Mouse (Mus musculus) C2C12 (cell line): Measurements from ENCODE around the gene Cst12. TPM values are rescaled to one million over a fixed set of nuclear protein-coding genes. Genes with fewer than 3 reads are reported as not detected.

ENCODE experiments used
- H3K27me3 ChIP-seq: one replicate; pipeline ENCODE4 v1.6.1; 2011; ENCODE audit not compliant: control insufficient read depth, insufficient read depth, insufficient read length
- H3K36me3 ChIP-seq: one replicate; pipeline ENCODE4 v1.6.1; 2011; ENCODE audit not compliant: control insufficient read depth, insufficient read depth
- H3K4me3 ChIP-seq: one replicate; pipeline ENCODE4 v1.5.1; 2011; ENCODE audit warnings: mild to moderate bottlenecking, control low read depth; ENCODE audit not compliant: poor library complexity, insufficient read depth, severe bottlenecking
- H3K79me2 ChIP-seq: one replicate; pipeline ENCODE4 v1.6.1; 2011; ENCODE audit not compliant: control insufficient read depth, insufficient read depth
- H3K79me3 ChIP-seq: one replicate; pipeline ENCODE4 v1.6.1; 2011; ENCODE audit warnings: low read depth, control low read depth
- H3ac ChIP-seq: one replicate; pipeline ENCODE3; 2011; ENCODE audit warnings: low read depth; ENCODE audit not compliant: control insufficient read depth, insufficient read length
- CEBPB ChIP-seq: IDR thresholded peaks from one replicate; pipeline ENCODE4 v1.6.1; 2011; ENCODE audit warnings: low read depth, mild to moderate bottlenecking, control low read depth, moderate library complexity
- CTCF ChIP-seq: IDR thresholded peaks from one replicate; pipeline ENCODE4 v1.5.1; 2011; ENCODE audit not compliant: control insufficient read depth, insufficient read depth, insufficient read length
- FOSL1 ChIP-seq: IDR thresholded peaks from one replicate; pipeline ENCODE4 v1.8.0; 2011; ENCODE audit warnings: mild to moderate bottlenecking, low read length; ENCODE audit not compliant: poor library complexity, insufficient read depth, severe bottlenecking
- MAX ChIP-seq: IDR thresholded peaks from one replicate; pipeline ENCODE4 v1.6.1; 2011; ENCODE audit warnings: mild to moderate bottlenecking, control low read depth
- MYOD1 ChIP-seq: IDR thresholded peaks from one replicate; pipeline ENCODE4 v1.6.1; 2011; ENCODE audit warnings: low read depth; ENCODE audit not compliant: control insufficient read depth, insufficient read length
- MYOG ChIP-seq: IDR thresholded peaks from one replicate; pipeline ENCODE4 v1.6.1; 2011; ENCODE audit not compliant: control insufficient read depth, insufficient read length; ENCODE audit errors: extremely low read depth
- USF1 ChIP-seq: IDR thresholded peaks from one replicate; pipeline ENCODE4 v1.6.1; 2011; ENCODE audit warnings: low read depth, mild to moderate bottlenecking, control low read depth, moderate library complexity
- long read RNA-seq, 2 experiments: library from polyadenylated mRNA; unstranded; transcript quantifications; one replicate each; pipeline ENCODE4 v2.0.0; 2019 to 2020
- polyA plus RNA-seq: library from polyadenylated mRNA; unstranded; fragments of >200 nt; fragmentation: generic; extraction: Trizol; gene quantifications from one replicate; pipeline ENCODE4 v1.2.1, GENCODE M21; 2012; ENCODE audit warnings: missing spikeins

Gene Cst12
- not detected for polyA plus RNA-seq
- long read RNA-seq, experiment 1, result 0 reads
- long read RNA-seq, experiment 2, result 0 reads

DNA sequence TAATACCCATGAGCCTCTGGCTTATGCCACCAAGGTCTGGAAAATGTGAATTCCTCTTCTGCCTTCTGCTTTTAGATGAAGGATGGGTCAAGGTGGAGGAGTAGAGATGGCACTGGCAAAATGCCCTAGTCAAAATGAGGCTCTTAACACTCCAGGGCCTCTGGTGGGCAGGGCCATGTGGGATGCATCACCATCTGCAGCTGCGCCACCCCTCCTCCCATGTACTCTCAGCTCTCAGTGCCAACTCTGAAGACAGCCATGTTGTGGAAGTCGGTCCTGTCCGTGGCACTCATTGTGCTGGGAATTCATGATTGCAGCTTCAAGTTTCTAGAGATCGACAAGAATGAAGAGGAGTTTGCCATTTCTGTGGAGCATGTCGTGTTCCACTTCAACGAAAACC lies at the start of gene Cst12:
TSS of gene Cst12 (plus strand) at position 220 of the 400 bp plus-strand sequence.
- Histone ChIP-seq H3ac (no peak within 1 kb of the TSS), H3K79me3 (no peaks in the 10 kb centered on the region), H3K36me3 (no peaks in the 10 kb centered on the region), H3K27me3 (no peaks in the 10 kb centered on the region), H3K79me2 (no peaks in the 10 kb centered on the region), H3K4me3 (no peak within 1 kb of the TSS)
- no peak for TF ChIP-seq CEBPB
- TF ChIP-seq CTCF, result no peak
- no peak for TF ChIP-seq MAX
- TF ChIP-seq USF1, result no peak
- no peak for TF ChIP-seq MYOD1
- TF ChIP-seq FOSL1, result no peak

DNA sequence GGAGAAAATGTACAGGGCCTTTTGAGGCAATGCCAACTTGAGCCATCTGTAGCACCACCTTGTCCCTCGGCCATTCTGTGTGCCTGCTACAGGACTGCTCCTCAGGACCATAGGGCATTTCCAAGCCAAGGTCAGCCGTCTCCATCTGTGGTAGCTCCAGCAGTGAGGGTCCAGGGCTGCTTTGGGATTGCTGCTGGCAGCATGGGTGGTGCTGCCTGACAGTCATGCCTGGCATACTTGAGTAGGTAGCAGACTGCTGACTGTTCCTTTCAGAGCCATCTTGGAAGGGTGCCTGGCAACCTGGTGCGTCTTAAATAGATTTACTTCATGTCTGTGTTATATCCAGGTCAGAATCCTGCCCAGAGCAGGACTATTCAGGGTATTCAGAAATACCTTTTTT lies 46.2 kb upstream of the Cst12 start:
- Histone ChIP-seq H3K27me3 (no peaks in the 10 kb centered on the region), H3K79me2 (no peaks in the 10 kb centered on the region), H3K4me3 (no peak overlapping the region), H3K36me3 (no peaks in the 10 kb centered on the region), H3ac (no peak overlapping the region), H3K79me3 (no peaks in the 10 kb centered on the region)
- TF ChIP-seq MAX, result no peak
- TF ChIP-seq CTCF, result no peak
- TF ChIP-seq MYOD1, result no peak
- no peak for TF ChIP-seq FOSL1
- TF ChIP-seq CEBPB, result no peak
- no peak for TF ChIP-seq MYOG
- TF ChIP-seq USF1, result no peak

DNA sequence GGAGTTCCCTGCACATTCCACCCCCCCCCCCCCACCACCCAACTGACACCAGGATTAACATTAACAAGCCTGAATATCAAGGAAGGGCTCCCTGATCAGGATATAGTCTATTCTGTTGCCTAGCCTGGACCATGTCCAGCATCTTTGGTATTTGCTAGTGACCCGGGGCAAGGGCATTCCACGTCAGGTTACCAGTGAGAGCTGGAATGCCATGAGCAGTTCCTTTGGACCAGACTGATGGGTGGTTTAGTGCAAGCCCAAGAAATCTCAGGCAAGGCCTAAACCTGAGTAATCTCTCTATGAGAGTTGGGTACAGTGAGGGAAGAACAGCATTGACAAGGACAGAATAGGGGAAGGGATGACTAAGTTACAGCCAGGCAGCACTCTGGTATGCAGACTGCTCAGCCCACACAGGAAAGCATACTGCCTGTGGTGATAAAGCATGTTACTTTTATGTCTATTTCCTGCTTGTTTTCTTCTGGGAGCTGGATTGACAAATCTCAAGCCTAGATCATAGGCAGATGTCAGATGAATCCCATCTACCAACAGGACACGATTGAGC lies 45.2 kb upstream of the Cst12 start:
- TF ChIP-seq MYOD1, result no peak
- TF ChIP-seq CEBPB, result no peak
- TF ChIP-seq CTCF, result no peak
- no peak for TF ChIP-seq USF1
- no peak for TF ChIP-seq MAX
- no peak for TF ChIP-seq FOSL1
- no peak for TF ChIP-seq MYOG
- no peaks in the 10 kb centered on the region for H3K79me2 ChIP-seq
- no peaks in the 10 kb centered on the region for H3K79me3 ChIP-seq
- no peak overlapping the region for H3K4me3 ChIP-seq
- no peak overlapping the region for H3ac ChIP-seq
- H3K36me3 ChIP-seq, result no peaks in the 10 kb centered on the region
- no peaks in the 10 kb centered on the region for H3K27me3 ChIP-seq

DNA sequence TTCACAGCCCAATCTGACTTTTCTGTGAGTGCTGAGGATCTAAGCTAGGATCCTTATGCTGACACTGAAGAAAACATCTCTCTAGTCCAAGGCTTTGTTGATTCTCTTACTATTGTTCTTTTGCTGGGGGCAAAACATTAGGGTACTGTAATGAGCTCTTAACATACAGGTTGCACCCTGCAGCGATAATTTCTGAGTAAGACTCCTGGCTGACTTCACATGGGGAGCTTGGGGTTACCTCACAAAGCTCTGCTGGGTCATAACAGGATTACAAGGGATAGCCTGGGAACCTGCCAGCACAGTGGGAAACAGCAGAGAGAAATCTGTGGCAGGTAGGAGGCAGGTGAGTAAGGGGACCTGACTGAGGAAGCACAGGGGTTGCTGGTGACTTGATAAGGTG lies 39.1 kb upstream of the Cst12 start, which contains the start of gene Cstl1:
TSS of gene Cstl1 (plus strand) at position 301 of the 400 bp plus-strand sequence.
- no peaks in the 10 kb centered on the region for H3K79me3 ChIP-seq
- H3K4me3 ChIP-seq, result no peak within 1 kb of the TSS
- H3ac ChIP-seq, result no peak within 1 kb of the TSS
- H3K36me3 ChIP-seq, result no peaks in the 10 kb centered on the region
- no peaks in the 10 kb centered on the region for H3K79me2 ChIP-seq
- TF ChIP-seq MYOD1, result no peak
- no peak for TF ChIP-seq MYOG
- no peak for TF ChIP-seq CTCF
- no peak for TF ChIP-seq CEBPB
- TF ChIP-seq MAX, result no peak
- no peak for TF ChIP-seq USF1
- no peak for TF ChIP-seq FOSL1
- no peaks in the 10 kb centered on the region for H3K27me3 ChIP-seq

DNA sequence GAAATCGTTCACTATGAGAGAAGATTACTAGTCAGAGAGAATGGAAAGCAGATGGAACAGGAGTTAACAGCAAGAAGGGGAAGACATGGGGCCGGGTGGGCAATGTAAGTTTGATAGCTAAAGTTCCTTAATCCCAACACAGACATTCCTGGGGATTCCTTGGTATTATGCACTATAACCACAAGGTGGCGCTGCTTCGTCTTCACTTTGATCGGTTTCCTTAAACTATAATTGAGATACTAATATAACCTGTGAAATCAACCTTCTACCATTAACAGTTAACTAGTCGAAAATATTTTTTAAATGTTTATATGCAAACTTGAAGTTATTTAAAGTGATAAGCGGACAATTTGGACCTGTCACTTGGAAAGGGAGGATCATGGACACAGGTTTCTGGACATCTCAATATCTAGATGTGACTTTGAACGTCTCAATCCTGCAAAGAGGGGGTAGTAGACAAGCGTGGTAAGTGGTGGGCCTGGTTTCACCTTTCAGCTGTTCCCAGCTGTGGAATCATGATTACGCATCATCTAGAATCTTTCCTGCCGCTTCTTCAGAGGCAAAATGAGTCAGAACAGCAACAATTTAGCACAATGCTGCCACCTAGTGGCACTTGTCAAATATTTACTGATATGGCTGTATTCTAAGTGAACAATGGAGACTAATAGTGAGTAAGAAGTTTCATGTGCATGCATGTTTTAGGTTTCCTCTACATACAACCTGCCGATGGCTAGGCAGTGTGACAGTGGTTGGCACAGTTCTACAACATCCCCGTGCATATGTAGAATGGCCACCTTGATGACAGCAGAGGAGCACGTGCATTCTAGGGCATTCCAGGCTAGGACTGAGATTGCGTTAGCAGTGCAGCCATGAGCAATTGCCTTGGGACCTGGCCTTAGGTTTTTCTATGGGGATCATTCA lies 37.0 kb upstream of the Cst12 start:
- Histone ChIP-seq H3ac (no peak overlapping the region), H3K79me2 (no peaks in the 10 kb centered on the region), H3K27me3 (no peaks in the 10 kb centered on the region), H3K36me3 (no peaks in the 10 kb centered on the region), H3K4me3 (no peak overlapping the region), H3K79me3 (no peaks in the 10 kb centered on the region)
- no peak for TF ChIP-seq CEBPB
